Mouse (Mus musculus): ENCODE measurements at regions not wholly inside any gene's neighbourhood (a gene's known extent, or its start where the extent isn't known, plus 50 kb on each side); places are given as distances from the start of the nearest gene placed in this dataset.
A peak's percentile ranks its signal among the peaks of the same experiment; 100 is the strongest.
"Not testable (repeated sequence)": the region's sequence is repeated elsewhere in the genome, so short reads cannot be mapped to it uniquely, and the experiment has no call there.

DNA sequence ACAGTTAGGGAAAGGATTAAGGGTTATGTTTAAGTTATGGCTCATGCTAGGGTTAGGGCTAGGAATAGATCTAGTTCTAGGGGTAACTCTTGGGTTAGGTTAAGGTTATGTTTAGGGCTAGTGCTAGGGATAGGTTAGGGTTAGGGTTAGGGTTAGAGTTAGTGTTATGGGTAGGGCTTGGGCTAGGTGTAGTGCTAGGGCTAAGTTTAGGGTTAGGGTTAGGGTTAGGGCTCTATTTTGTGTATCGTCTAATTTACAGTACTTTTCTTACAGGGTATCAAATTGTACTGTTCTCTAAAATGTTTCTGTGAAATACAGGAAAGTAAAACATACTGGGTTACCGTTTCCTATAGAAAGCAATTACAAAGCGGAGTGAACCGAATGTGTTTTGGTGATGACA is 64.8 kb downstream of the Ptchd3 start:
- Histone ChIP-seq H3K4me3 (replicated peaks; ENCODE audit: low read depth, low read length) (no peak overlapping the region), H3K27ac (no peak overlapping the region), H3K36me3 (ENCODE audit: insufficient read depth, low read length) (no peaks in the 10 kb centered on the region), H3K9me3 (replicated peaks; ENCODE audit: low read length) (no peaks in the 10 kb centered on the region), H3K9ac (ENCODE audit: low read depth, low read length) (no peak overlapping the region), H3K4me1 (replicated peaks; ENCODE audit: insufficient read depth, low read length) (no peaks in the 10 kb centered on the region), H3K27me3 (ENCODE audit: insufficient read depth, low read length) (no peaks in the 10 kb centered on the region), H3K4me2 (ENCODE audit: low read length) (no peak overlapping the region)
- no peak for TF ChIP-seq CTCF (IDR thresholded peaks at IDR 0.05; ENCODE audit: low read depth)
- WGBS, result 94% methylated on average over 4 of the region's 4 CpGs
- ATAC-seq (replicated peaks; ENCODE audit: low FRiP score, low read depth) (no peak), DNase-seq (ENCODE audit: low spot score) (peak; percentile 3)

DNA sequence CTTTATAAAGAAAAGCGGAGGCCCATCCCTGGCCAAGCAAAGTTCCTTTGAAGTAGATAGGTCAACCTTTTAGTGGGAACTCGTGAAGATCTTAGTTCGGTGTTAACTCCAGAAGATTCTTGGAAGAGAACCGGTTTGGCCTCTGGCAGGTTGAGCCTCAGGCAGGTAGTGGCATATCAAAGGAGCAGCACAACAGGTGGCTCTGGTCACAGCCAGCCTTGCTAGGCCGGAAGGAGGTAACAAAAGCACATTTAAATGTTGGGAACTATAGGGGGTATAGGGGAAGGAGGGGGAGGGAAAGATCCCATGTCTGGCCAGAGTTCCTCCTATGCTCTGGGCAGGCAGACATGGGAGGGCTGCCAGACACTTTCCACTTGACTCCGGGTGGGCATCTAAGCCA is 74.3 kb downstream of the Ptchd3 start:
- H3K27ac ChIP-seq; H3K4me1 ChIP-seq (replicated peaks; ENCODE audit: insufficient read depth, low read length); H3K27me3 ChIP-seq (ENCODE audit: insufficient read depth, low read length); H3K4me2 ChIP-seq (ENCODE audit: low read length); H3K36me3 ChIP-seq (ENCODE audit: insufficient read depth, low read length); ATAC-seq (replicated peaks; ENCODE audit: low FRiP score, low read depth); DNase-seq (ENCODE audit: low spot score); H3K4me3 ChIP-seq (replicated peaks; ENCODE audit: low read depth, low read length); H3K9me3 ChIP-seq (replicated peaks; ENCODE audit: low read length); H3K9ac ChIP-seq (ENCODE audit: low read depth, low read length): not testable (repeated sequence)
- 73% methylated on average over 6 of the region's 6 CpGs for WGBS

DNA sequence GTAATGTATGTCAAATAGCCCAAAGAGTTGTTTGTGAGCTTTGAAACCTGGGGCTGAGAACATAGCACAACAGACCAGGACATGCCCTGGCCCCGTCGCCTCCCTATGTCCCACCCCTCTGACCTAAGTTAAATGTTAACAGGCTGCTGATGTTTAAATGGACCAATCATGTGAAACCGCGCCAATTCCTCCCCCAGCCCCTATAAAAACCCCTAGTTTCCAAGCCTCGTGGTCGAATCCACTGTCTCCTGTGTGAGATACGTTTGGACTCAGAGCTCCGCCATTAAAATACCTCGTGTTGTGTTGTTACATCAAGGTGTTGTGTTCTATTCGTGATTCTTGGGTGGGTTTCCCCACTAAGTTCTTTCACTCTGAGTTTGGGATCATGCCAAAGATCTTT is 94.6 kb downstream of the Ptchd3 start:
- DNase-seq (ENCODE audit: low spot score); H3K27ac ChIP-seq; H3K27me3 ChIP-seq (ENCODE audit: insufficient read depth, low read length); H3K9me3 ChIP-seq (replicated peaks; ENCODE audit: low read length); ATAC-seq (replicated peaks; ENCODE audit: low FRiP score, low read depth); H3K36me3 ChIP-seq (ENCODE audit: insufficient read depth, low read length); H3K4me1 ChIP-seq (replicated peaks; ENCODE audit: insufficient read depth, low read length); H3K4me3 ChIP-seq (replicated peaks; ENCODE audit: low read depth, low read length); H3K9ac ChIP-seq (ENCODE audit: low read depth, low read length); H3K4me2 ChIP-seq (ENCODE audit: low read length): not testable (repeated sequence)
- 80% methylated on average over 10 of the region's 10 CpGs for WGBS

DNA sequence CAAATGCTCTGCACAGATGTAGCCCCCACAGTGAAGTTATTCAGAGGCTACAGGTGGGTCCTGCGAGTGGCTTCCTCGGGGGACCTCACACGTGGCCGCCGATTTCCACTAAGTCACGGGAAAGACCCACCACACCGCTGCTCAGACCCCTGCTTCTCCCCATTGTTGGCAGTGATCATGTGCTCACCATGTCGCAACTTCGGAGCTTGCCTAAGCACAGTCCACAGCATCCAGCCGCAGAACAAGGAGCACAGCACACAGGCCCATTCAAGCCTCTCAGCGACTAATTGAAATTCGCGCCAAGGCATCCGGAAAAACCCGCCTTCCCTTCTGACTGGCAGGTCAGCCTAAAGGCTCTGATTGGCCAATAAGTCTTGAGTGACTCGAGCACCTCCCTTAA is 95.0 kb downstream of the Ptchd3 start:
- H3K27ac ChIP-seq; DNase-seq (ENCODE audit: low spot score); H3K4me1 ChIP-seq (replicated peaks; ENCODE audit: insufficient read depth, low read length); H3K4me2 ChIP-seq (ENCODE audit: low read length); H3K9ac ChIP-seq (ENCODE audit: low read depth, low read length); H3K36me3 ChIP-seq (ENCODE audit: insufficient read depth, low read length); ATAC-seq (replicated peaks; ENCODE audit: low FRiP score, low read depth); H3K4me3 ChIP-seq (replicated peaks; ENCODE audit: low read depth, low read length); H3K27me3 ChIP-seq (ENCODE audit: insufficient read depth, low read length); H3K9me3 ChIP-seq (replicated peaks; ENCODE audit: low read length): not testable (repeated sequence)
- WGBS, result 67% methylated on average over 15 of the region's 16 CpGs

DNA sequence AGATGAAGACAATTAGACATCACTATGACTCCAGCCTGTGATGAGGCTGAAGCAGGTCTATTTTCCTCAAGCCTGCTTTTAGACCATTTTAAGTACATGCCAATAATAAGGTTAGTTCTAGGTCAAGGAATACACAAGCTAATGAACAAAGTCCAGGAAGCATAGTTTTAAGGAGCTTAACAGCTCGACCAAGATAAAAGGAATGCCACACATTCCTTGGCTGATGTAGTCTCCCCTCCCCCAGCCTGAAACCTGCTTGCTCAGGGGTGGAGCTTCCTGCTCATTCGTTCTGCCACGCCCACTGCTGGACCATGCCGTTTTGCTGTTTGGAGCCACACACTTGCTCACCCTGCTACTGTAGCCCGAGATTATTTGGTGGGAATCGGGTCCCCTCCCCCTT is 121.7 kb downstream of the Ptchd3 start:
- not testable (repeated sequence) for H3K27me3 ChIP-seq (ENCODE audit: insufficient read depth, low read length); ATAC-seq (replicated peaks; ENCODE audit: low FRiP score, low read depth); H3K9me3 ChIP-seq (replicated peaks; ENCODE audit: low read length); H3K27ac ChIP-seq; H3K4me3 ChIP-seq (replicated peaks; ENCODE audit: low read depth, low read length); H3K36me3 ChIP-seq (ENCODE audit: insufficient read depth, low read length); H3K9ac ChIP-seq (ENCODE audit: low read depth, low read length); H3K4me1 ChIP-seq (replicated peaks; ENCODE audit: insufficient read depth, low read length); H3K4me2 ChIP-seq (ENCODE audit: low read length)
- DNase-seq (ENCODE audit: low spot score), result peak; percentile 36
- 57% methylated on average over 6 of the region's 6 CpGs for WGBS

DNA sequence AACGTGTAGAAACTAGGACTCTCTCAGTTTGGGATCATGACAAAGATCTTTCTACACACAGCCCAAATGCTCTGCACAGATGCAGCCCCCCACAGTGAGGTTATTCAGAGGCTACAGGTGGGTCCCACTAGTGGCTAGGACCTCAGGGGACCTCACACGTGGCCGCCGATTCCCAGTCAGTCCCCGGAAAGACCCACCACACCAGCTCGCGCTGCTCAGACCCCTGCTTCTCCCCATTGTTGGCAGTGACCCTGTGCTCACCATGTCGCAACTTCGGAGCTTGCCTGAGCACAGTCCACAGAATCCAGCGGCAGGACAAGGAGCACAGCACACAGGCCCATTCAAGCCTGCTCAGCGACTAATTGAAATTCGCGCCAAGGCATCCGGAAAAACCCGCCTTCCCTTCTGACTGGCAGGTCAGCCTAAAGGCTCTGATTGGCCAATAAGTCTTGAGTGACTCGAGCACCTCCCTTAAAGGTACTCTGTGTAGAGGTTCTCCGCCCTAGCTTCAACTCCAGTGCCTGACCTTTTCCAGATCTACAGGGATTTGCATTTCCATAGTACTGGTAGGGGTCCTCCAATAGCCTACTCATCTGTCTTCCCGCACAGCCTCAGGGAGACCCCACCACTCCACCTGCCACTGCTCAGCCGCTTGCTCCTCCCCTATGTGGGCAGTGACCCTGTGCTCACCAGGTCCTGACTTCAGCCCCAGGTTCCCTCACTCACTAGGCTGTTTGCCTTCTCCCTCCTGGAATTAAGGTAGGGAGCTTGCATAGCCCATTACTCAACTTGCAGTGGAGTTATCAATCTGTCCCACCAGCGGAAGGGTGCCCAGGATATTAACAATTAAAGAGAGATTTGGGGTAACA is 126.6 kb downstream of the Ptchd3 start:
- WGBS, result 20% methylated on average over 20 of the region's 20 CpGs
- not testable (repeated sequence) for H3K9ac ChIP-seq (ENCODE audit: low read depth, low read length); H3K4me2 ChIP-seq (ENCODE audit: low read length); DNase-seq (ENCODE audit: low spot score); H3K4me3 ChIP-seq (replicated peaks; ENCODE audit: low read depth, low read length); ATAC-seq (replicated peaks; ENCODE audit: low FRiP score, low read depth); H3K36me3 ChIP-seq (ENCODE audit: insufficient read depth, low read length); H3K27ac ChIP-seq; H3K4me1 ChIP-seq (replicated peaks; ENCODE audit: insufficient read depth, low read length); H3K9me3 ChIP-seq (replicated peaks; ENCODE audit: low read length); H3K27me3 ChIP-seq (ENCODE audit: insufficient read depth, low read length)

DNA sequence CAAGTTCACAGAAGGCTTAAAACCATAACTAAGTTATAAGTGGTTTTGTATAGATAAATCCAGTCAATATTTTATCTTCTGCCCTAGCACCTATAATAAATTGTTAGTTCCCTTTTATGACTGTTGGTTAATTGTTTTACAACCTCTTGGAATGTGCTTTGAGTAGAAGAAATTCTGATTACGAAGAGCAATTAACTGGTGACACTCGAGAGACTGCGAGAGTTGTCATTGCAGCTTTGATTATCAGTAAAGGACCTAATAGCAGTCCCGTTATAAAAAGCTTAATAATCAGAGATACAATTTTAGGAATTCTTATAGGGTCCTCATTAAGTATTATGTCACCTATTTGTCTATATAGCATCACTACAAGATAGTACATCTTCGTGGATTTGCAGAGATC is 128.7 kb downstream of the Ptchd3 start:
- not testable (repeated sequence) for H3K4me1 ChIP-seq (replicated peaks; ENCODE audit: insufficient read depth, low read length); H3K4me3 ChIP-seq (replicated peaks; ENCODE audit: low read depth, low read length); H3K4me2 ChIP-seq (ENCODE audit: low read length); H3K27me3 ChIP-seq (ENCODE audit: insufficient read depth, low read length); DNase-seq (ENCODE audit: low spot score); H3K9me3 ChIP-seq (replicated peaks; ENCODE audit: low read length); H3K36me3 ChIP-seq (ENCODE audit: insufficient read depth, low read length); ATAC-seq (replicated peaks; ENCODE audit: low FRiP score, low read depth); H3K9ac ChIP-seq (ENCODE audit: low read depth, low read length); H3K27ac ChIP-seq
- WGBS, result 33% methylated on average over 5 of the region's 5 CpGs

DNA sequence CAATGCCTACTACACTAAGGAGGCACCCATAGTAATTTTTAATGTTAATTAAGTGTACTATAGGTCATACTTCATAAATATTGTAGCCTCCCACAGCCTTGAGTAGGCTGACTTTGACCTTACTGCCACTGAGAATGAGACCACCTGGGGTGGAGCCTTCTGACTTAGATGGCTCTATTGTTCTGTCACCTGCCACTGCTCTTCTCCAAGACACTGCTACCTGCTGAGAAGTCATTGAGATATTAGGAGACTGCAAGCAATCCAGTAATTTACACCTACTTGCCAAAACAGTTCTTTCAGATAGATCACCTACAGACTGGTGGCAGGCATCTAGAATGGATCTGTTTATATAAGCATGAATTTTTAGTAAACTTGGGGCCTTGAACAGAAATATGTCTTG is 134.1 kb downstream of the Ptchd3 start:
- DNase-seq (ENCODE audit: low spot score), result not testable (repeated sequence)

More for the DNA sequence above, 134.1 kb downstream of the Ptchd3 start:
- H3K4me3 ChIP-seq (replicated peaks; ENCODE audit: low read depth, low read length); H3K4me2 ChIP-seq (ENCODE audit: low read length); H3K4me1 ChIP-seq (replicated peaks; ENCODE audit: insufficient read depth, low read length); H3K27me3 ChIP-seq (ENCODE audit: insufficient read depth, low read length); H3K9me3 ChIP-seq (replicated peaks; ENCODE audit: low read length); ATAC-seq (replicated peaks; ENCODE audit: low FRiP score, low read depth); H3K9ac ChIP-seq (ENCODE audit: low read depth, low read length); H3K36me3 ChIP-seq (ENCODE audit: insufficient read depth, low read length); H3K27ac ChIP-seq: not testable (repeated sequence)
